Mouse (Mus musculus): ENCODE results near the gene Klhl5. TPM values are rescaled to one million over a fixed set of nuclear protein-coding genes. Genes with fewer than 3 reads are reported as not detected.

The Klhl5 gene
- polyA plus RNA-seq, 1 experiment: 11.3 TPM

GRCm38 (mm10) chr5:65157412-65158381 lies 50.4 kb downstream of the Klhl5 start:
- no peak for DNase-seq
- WGBS: 94% methylated on average over 22 of the region's 22 CpGs
- no peaks in the 10 kb centered on the region for H3K4me1 ChIP-seq (replicated peaks; ENCODE audit: control insufficient read depth, insufficient read depth, low read length)

DNA sequence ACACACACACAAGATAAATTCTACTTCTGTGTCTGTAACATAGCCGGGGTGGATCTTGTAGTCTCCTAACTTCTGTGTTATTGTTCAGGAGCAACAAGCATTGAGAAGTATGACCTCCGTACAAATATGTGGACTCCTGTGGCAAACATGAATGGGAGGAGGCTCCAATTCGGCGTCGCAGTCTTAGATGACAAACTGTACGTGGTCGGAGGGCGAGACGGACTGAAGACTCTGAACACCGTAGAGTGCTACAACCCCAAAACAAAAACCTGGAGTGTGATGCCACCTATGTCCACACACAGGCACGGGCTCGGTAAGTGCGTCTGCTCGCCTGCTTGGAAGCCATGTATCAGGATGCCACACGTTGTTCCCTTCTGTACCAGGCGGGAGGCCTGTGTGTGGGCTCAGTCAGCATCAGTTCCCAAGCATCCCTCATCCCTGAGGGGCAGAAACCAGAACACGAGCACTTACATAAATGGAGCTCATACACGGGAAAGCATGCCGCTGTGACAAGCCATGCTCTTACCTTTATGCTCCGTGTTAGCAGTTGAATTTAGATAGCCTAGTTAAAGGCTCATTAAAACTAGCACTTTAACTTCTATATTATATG lies 51.5 kb downstream of the Klhl5 start:
- Histone ChIP-seq H3K27me3 (ENCODE audit: control insufficient read depth, insufficient read depth, low read length) (no peaks in the 10 kb centered on the region), H3K27ac (ENCODE audit: control insufficient read depth, insufficient read depth, low read length) (no peak overlapping the region), H3K4me1 (replicated peaks; ENCODE audit: control insufficient read depth, insufficient read depth, low read length) (no peaks in the 10 kb centered on the region), H3K36me3 (ENCODE audit: control insufficient read depth, insufficient read depth, low read length) (no peaks in the 10 kb centered on the region), H3K4me3 (ENCODE audit: control insufficient read depth, insufficient read depth, low read length) (no peak overlapping the region)
- no peak for DNase-seq
- WGBS: 96% methylated on average over 20 of the region's 20 CpGs
- no peak for TF ChIP-seq CTCF (IDR thresholded peaks at IDR 0.05; ENCODE audit: borderline replicate concordance, control insufficient read depth, extremely low read depth, insufficient read depth, low read length, poor library complexity)
- no peak for TF ChIP-seq POLR2A (IDR thresholded peaks at IDR 0.05; ENCODE audit: control insufficient read depth, extremely low read depth, insufficient read depth, low read length, poor library complexity)

More at GRCm38 (mm10) chr5:65157412-65158381, 50.4 kb downstream of the Klhl5 start:
- Histone ChIP-seq H3K27me3 (ENCODE audit: control insufficient read depth, insufficient read depth, low read length) (no peaks in the 10 kb centered on the region), H3K27ac (ENCODE audit: control insufficient read depth, insufficient read depth, low read length) (no peak overlapping the region), H3K4me3 (ENCODE audit: control insufficient read depth, insufficient read depth, low read length) (no peak overlapping the region), H3K36me3 (ENCODE audit: control insufficient read depth, insufficient read depth, low read length) (no peaks in the 10 kb centered on the region)
- TF ChIP-seq POLR2A (IDR thresholded peaks at IDR 0.05; ENCODE audit: control insufficient read depth, extremely low read depth, insufficient read depth, low read length, poor library complexity) (no peak), CTCF (IDR thresholded peaks at IDR 0.05; ENCODE audit: borderline replicate concordance, control insufficient read depth, extremely low read depth, insufficient read depth, low read length, poor library complexity) (no peak)

GRCm38 (mm10) chr5:65163001-65163400 lies 55.7 kb downstream of the Klhl5 start:
- Histone ChIP-seq H3K4me3 (ENCODE audit: control insufficient read depth, insufficient read depth, low read length) (no peak overlapping the region), H3K4me1 (replicated peaks; ENCODE audit: control insufficient read depth, insufficient read depth, low read length) (no peaks in the 10 kb centered on the region), H3K36me3 (ENCODE audit: control insufficient read depth, insufficient read depth, low read length) (no peaks in the 10 kb centered on the region), H3K27ac (ENCODE audit: control insufficient read depth, insufficient read depth, low read length) (no peak overlapping the region), H3K27me3 (ENCODE audit: control insufficient read depth, insufficient read depth, low read length) (no peaks in the 10 kb centered on the region)
- TF ChIP-seq POLR2A (IDR thresholded peaks at IDR 0.05; ENCODE audit: control insufficient read depth, extremely low read depth, insufficient read depth, low read length, poor library complexity) (no peak), CTCF (IDR thresholded peaks at IDR 0.05; ENCODE audit: borderline replicate concordance, control insufficient read depth, extremely low read depth, insufficient read depth, low read length, poor library complexity) (no peak)
- 90% methylated on average over 5 of the region's 5 CpGs for WGBS
- no peak for DNase-seq

- Histone ChIP-seq H3K4me1 (replicated peaks; ENCODE audit: control insufficient read depth, insufficient read depth, low read length) (no peaks in the 10 kb centered on the region), H3K27ac (ENCODE audit: control insufficient read depth, insufficient read depth, low read length) (no peak overlapping the region), H3K36me3 (ENCODE audit: control insufficient read depth, insufficient read depth, low read length) (no peaks in the 10 kb centered on the region), H3K27me3 (ENCODE audit: control insufficient read depth, insufficient read depth, low read length) (no peaks in the 10 kb centered on the region), H3K4me3 (ENCODE audit: control insufficient read depth, insufficient read depth, low read length) (no peak overlapping the region)
- 96% methylated on average over 17 of the region's 17 CpGs for WGBS
- TF ChIP-seq CTCF (IDR thresholded peaks at IDR 0.05; ENCODE audit: borderline replicate concordance, control insufficient read depth, extremely low read depth, insufficient read depth, low read length, poor library complexity) (no peak), POLR2A (IDR thresholded peaks at IDR 0.05; ENCODE audit: control insufficient read depth, extremely low read depth, insufficient read depth, low read length, poor library complexity) (no peak)
- no peak for DNase-seq
These were observed 56.3 kb downstream of the Klhl5 start for GRCm38 (mm10) chr5:65163489-65164092.

- Histone ChIP-seq H3K27ac (ENCODE audit: control insufficient read depth, insufficient read depth, low read length) (no peak overlapping the region), H3K36me3 (ENCODE audit: control insufficient read depth, insufficient read depth, low read length) (no peaks in the 10 kb centered on the region), H3K4me1 (replicated peaks; ENCODE audit: control insufficient read depth, insufficient read depth, low read length) (no peaks in the 10 kb centered on the region), H3K4me3 (ENCODE audit: control insufficient read depth, insufficient read depth, low read length) (no peak overlapping the region), H3K27me3 (ENCODE audit: control insufficient read depth, insufficient read depth, low read length) (no peaks in the 10 kb centered on the region)
- 95% methylated on average over 9 of the region's 9 CpGs for WGBS
- TF ChIP-seq CTCF (IDR thresholded peaks at IDR 0.05; ENCODE audit: borderline replicate concordance, control insufficient read depth, extremely low read depth, insufficient read depth, low read length, poor library complexity) (no peak), POLR2A (IDR thresholded peaks at IDR 0.05; ENCODE audit: control insufficient read depth, extremely low read depth, insufficient read depth, low read length, poor library complexity) (no peak)
- DNase-seq: no peak
These were observed 62.9 kb downstream of the Klhl5 start for GRCm38 (mm10) chr5:65170206-65170605.

Measured in thymus, adult 2 months (tissue).